Mouse (Mus musculus) layer of hippocampus, adult 9-10 months (tissue): ENCODE data around the gene Smpd2.

Experiments
- DNase-seq: peaks from one replicate; pipeline ENCODE4 v3.0.0; 2022; ENCODE audit warnings: low spot score

Smpd2 gene

GRCm38 (mm10) chr10:41489708-41490517, at the start of gene Smpd2, which contains the start of gene Ppil6:
Gene Smpd2, minus strand, starts transcription at chr10:41490369.
Gene Ppil6, plus strand, starts transcription at chr10:41490439.
- peak; percentile 85 for DNase-seq

GRCm38 (mm10) chr10:41538986-41539385, 48.8 kb upstream of the Smpd2 start:
- DNase-seq: no peak

- DNase-seq: no peak
Observed at GRCm38 (mm10) chr10:41537983-41538330, 47.8 kb upstream of the Smpd2 start.

- no peak for DNase-seq
Observed at GRCm38 (mm10) chr10:41537226-41537982, 47.2 kb upstream of the Smpd2 start.

- no peak for DNase-seq
Observed at GRCm38 (mm10) chr10:41536714-41537113, 46.5 kb upstream of the Smpd2 start.

GRCm38 (mm10) chr10:41535991-41536390, 45.8 kb upstream of the Smpd2 start:
- no peak for DNase-seq

GRCm38 (mm10) chr10:41529972-41530371, 39.8 kb upstream of the Smpd2 start:
- DNase-seq: no peak

- no peak for DNase-seq
Observed at GRCm38 (mm10) chr10:41525696-41526095, 35.5 kb upstream of the Smpd2 start.

GRCm38 (mm10) chr10:41523386-41523785, 33.2 kb upstream of the Smpd2 start:
- no peak for DNase-seq

- no peak for DNase-seq
Observed at GRCm38 (mm10) chr10:41520410-41520673, 30.2 kb upstream of the Smpd2 start.

GRCm38 (mm10) chr10:41519640-41520409, 29.7 kb upstream of the Smpd2 start:
- peak; percentile 20 for DNase-seq

GRCm38 (mm10) chr10:41518981-41519618, 28.9 kb upstream of the Smpd2 start, which contains the start of gene Cd164:
Gene Cd164, plus strand, starts transcription at chr10:41519414.
- peak; percentile 78 for DNase-seq

- DNase-seq: peak; percentile 62
Observed at GRCm38 (mm10) chr10:41518508-41518980, 28.4 kb upstream of the Smpd2 start.

- no peak for DNase-seq
Observed at GRCm38 (mm10) chr10:41514921-41515320, 24.8 kb upstream of the Smpd2 start.

GRCm38 (mm10) chr10:41514301-41514700, 24.1 kb upstream of the Smpd2 start:
- no peak for DNase-seq

GRCm38 (mm10) chr10:41509160-41509559, 19.0 kb upstream of the Smpd2 start:
- DNase-seq: no peak

- peak; percentile 53 for DNase-seq
Observed at GRCm38 (mm10) chr10:41505446-41505845, 15.3 kb upstream of the Smpd2 start.

- DNase-seq: no peak
Observed at GRCm38 (mm10) chr10:41504996-41505395, 14.8 kb upstream of the Smpd2 start.

- no peak for DNase-seq
Observed at GRCm38 (mm10) chr10:41500941-41501340, 10.8 kb upstream of the Smpd2 start.

GRCm38 (mm10) chr10:41491111-41491510, 942 bp upstream of the Smpd2 start:
- DNase-seq: no peak

GRCm38 (mm10) chr10:41490518-41490873, 327 bp upstream of the Smpd2 start:
- DNase-seq: no peak

- no peak for DNase-seq
Observed at GRCm38 (mm10) chr10:41489294-41489693, 875 bp downstream of the Smpd2 start.
